Mouse (Mus musculus) neural tube, embryonic 14.5 days (tissue): ENCODE results near the gene Mobp. TPM values are rescaled to one million over a fixed set of nuclear protein-coding genes. Genes with fewer than 3 reads are reported as not detected.

Experiments
- ATAC-seq: fragments of 200-750 bp; cut with Nextera tagmentation; 2 replicates; pipeline ENCODE4 v1.8.0; 2017; ENCODE audit warnings: low read depth, mild to moderate bottlenecking, moderate TSS enrichment, moderate library complexity
- H3K27ac ChIP-seq: fragments of 300-500 bp; sonication (generic); 2 replicates; pipeline ENCODE4 v1.5.1; 2014; ENCODE audit warnings: low read depth, mild to moderate bottlenecking, control low read depth, low read length, moderate library complexity, mixed read lengths
- H3K27me3 ChIP-seq: fragments of 300-500 bp; sonication (generic); 2 replicates; pipeline ENCODE4 v1.6.1; 2014; ENCODE audit warnings: low read length; ENCODE audit not compliant: control insufficient read depth, insufficient read depth
- H3K36me3 ChIP-seq: fragments of 300-500 bp; sonication (generic); 2 replicates; pipeline ENCODE4 v1.6.1; 2014; ENCODE audit warnings: low read length, mixed read lengths; ENCODE audit not compliant: control insufficient read depth, insufficient read depth
- H3K4me1 ChIP-seq: fragments of 300-500 bp; sonication (generic); 2 replicates; pipeline ENCODE4 v1.6.1; 2014; ENCODE audit warnings: low read length; ENCODE audit not compliant: control insufficient read depth, insufficient read depth
- H3K4me2 ChIP-seq: fragments of 300-500 bp; sonication (generic); 2 replicates; pipeline ENCODE4 v1.6.1; 2014; ENCODE audit warnings: mild to moderate bottlenecking, low read depth, low read length, control low read depth
- H3K4me3 ChIP-seq: fragments of 300-500 bp; sonication (generic); 2 replicates; pipeline ENCODE4 v1.5.1; 2014; ENCODE audit warnings: low read depth, low read length, control low read depth, mixed read lengths
- H3K9ac ChIP-seq: fragments of 300-500 bp; sonication (generic); replicated peaks from 2 replicates; pipeline ENCODE4 v1.6.1; 2014; ENCODE audit warnings: low read depth, mild to moderate bottlenecking, control low read depth, low read length, mixed read lengths
- H3K9me3 ChIP-seq: fragments of 300-500 bp; sonication (generic); 2 replicates; pipeline ENCODE4 v1.6.1; 2016; ENCODE audit warnings: low read length; ENCODE audit not compliant: control insufficient read depth
- WGBS: fragments of 180-500 bp; shearing (Covaris S2); extraction: QIAGEN DNeasy Blood & Tissue Kit; methylation state at CpG from one replicate; pipeline ENCODE4 v1.1.7; 2014; 5-methylcytosine and 5-hydroxymethylcytosine counted together
- polyA plus RNA-seq: library from polyadenylated mRNA; unstranded; fragments of >200 nt; fragmentation: Nextera tagmentation; extraction: Ambion mirVana; gene quantifications from 2 replicates; pipeline ENCODE4 v1.2.1, GENCODE M21; 2014

Gene Mobp
- polyA plus RNA-seq, 1 experiment from 2014 or later, result 0.16 TPM

- no peaks in the 10 kb centered on the region for H3K9me3 ChIP-seq
- H3K36me3 ChIP-seq, result no peaks in the 10 kb centered on the region
- no peak overlapping the region for H3K9ac ChIP-seq
- no peaks in the 10 kb centered on the region for H3K4me1 ChIP-seq
- H3K4me3 ChIP-seq, result no peak overlapping the region
- 87% methylated on average over 16 of the region's 16 CpGs for WGBS
- no peaks in the 10 kb centered on the region for H3K27me3 ChIP-seq
- H3K27ac ChIP-seq, result no peak overlapping the region
- ATAC-seq, result no peak
- H3K4me2 ChIP-seq, result no peak overlapping the region
Measured at GRCm38 (mm10) chr9:120163862-120164261, 14.4 kb downstream of the Mobp start.

DNA sequence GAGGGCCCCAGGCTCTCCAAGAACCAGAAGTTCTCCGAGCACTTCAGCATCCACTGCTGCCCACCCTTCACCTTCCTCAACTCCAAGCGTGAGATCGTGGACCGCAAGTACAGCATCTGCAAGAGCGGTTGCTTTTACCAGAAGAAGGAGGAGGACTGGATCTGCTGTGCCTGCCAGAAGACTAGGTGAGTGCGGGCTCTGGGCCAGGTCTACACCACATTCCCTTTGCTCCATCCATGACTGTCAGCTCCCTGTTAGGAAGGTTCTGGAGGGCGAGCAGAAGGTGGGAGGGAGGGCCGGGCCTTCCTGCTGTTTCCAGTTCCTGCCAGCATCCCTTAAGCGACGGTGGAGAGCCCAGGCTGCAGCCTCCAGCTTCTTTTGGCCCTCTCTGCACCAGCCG is 18.3 kb downstream of the Mobp start:
- Histone ChIP-seq H3K4me1 (no peaks in the 10 kb centered on the region), H3K9ac (no peak overlapping the region), H3K4me3 (no peak overlapping the region), H3K27me3 (no peaks in the 10 kb centered on the region), H3K36me3 (no peaks in the 10 kb centered on the region), H3K27ac (no peak overlapping the region), H3K4me2 (no peak overlapping the region), H3K9me3 (no peaks in the 10 kb centered on the region)
- 68% methylated on average over 11 of the region's 11 CpGs for WGBS
- ATAC-seq, result no peak

GRCm38 (mm10) chr9:120171295-120171694 is 21.8 kb downstream of the Mobp start:
- H3K4me1 ChIP-seq, result no peaks in the 10 kb centered on the region
- WGBS, result 48% methylated on average over 5 of the region's 5 CpGs
- H3K4me3 ChIP-seq, result no peak overlapping the region
- no peaks in the 10 kb centered on the region for H3K27me3 ChIP-seq
- no peak overlapping the region for H3K4me2 ChIP-seq
- H3K9ac ChIP-seq, result no peak overlapping the region
- ATAC-seq, result no peak
- H3K9me3 ChIP-seq, result no peaks in the 10 kb centered on the region
- H3K27ac ChIP-seq, result no peak overlapping the region
- no peaks in the 10 kb centered on the region for H3K36me3 ChIP-seq

- no peak overlapping the region for H3K4me3 ChIP-seq
- H3K27me3 ChIP-seq, result no peaks in the 10 kb centered on the region
- no peaks in the 10 kb centered on the region for H3K9me3 ChIP-seq
- H3K9ac ChIP-seq, result no peak overlapping the region
- no peaks in the 10 kb centered on the region for H3K4me1 ChIP-seq
- H3K27ac ChIP-seq, result no peak overlapping the region
- H3K4me2 ChIP-seq, result no peak overlapping the region
- ATAC-seq, result no peak
- 85% methylated on average over 18 of the region's 18 CpGs for WGBS
- H3K36me3 ChIP-seq, result no peaks in the 10 kb centered on the region
Measured at GRCm38 (mm10) chr9:120174436-120175137, 25.1 kb downstream of the Mobp start.

DNA sequence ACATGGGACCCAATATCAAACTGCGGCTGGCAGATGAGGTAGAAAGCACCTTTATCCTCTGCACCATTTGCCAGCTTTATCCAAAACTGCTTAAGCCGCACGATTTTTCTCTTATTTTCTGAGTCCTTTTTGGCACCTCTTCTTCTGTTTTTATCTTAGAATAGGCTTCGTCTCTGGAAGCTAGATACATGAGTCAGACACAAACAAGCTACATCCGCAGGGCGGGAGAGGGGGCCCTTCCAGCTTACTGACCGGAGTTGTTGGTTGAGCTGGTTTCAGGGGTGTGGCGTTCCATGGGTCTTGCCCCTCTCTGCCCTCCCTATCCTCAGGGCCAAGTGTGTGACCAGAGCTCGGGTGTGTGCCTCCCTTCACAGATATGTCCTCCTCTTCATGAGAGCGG is 29.3 kb downstream of the Mobp start:
- Histone ChIP-seq H3K9ac (no peak overlapping the region), H3K4me2 (no peak overlapping the region)
- 92% methylated on average over 10 of the region's 10 CpGs for WGBS

DNA sequence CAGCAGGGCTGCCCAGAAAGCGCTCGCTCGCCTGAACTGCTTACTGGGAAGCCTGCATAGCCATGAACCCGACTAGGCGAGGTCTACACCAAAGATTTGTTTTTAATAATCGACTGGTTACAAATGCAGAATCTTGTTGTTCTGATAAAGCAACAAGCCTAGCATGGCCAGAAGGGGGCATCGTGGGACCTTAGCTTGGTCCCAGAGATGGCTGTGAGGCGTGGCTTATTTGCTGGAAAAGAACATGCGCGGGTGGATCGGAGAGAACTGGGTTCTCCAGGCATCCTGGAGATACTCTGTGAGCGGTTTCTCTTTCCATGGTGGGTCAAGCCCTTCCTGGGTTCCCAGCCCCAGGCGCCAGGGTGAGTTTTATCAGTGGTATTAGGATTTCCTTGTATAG is 35.0 kb downstream of the Mobp start:
- H3K9ac ChIP-seq, result no peak overlapping the region
- 41% methylated on average over 13 of the region's 13 CpGs for WGBS
- no peak for ATAC-seq

More for the DNA sequence above, 29.3 kb downstream of the Mobp start:
- Histone ChIP-seq H3K36me3 (no peaks in the 10 kb centered on the region), H3K9me3 (no peaks in the 10 kb centered on the region), H3K4me1 (no peaks in the 10 kb centered on the region), H3K27ac (no peak overlapping the region), H3K4me3 (no peak overlapping the region), H3K27me3 (no peaks in the 10 kb centered on the region)
- no peak for ATAC-seq

DNA sequence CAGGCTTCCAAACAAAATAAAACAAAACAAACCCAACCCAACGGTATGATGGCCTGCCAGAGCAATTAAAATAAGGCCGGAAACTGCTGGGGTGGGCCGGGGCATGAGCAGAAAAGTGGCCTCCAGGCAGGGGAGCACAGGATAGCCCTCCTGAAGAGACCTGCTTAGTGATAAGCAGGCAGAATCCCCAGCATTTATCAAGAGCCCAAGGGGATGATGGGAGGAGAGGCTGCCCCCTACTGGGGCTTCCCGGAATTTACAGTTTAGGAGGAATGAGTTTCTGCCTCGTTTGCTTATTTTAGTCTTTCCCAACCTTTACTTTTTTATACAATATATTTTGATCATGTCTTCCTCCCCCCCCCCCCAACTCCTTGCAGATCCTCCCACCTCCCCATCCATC is 37.3 kb downstream of the Mobp start:
- Histone ChIP-seq H3K27me3 (no peaks in the 10 kb centered on the region), H3K4me2 (no peak overlapping the region), H3K9ac (no peak overlapping the region), H3K36me3 (no peaks in the 10 kb centered on the region), H3K4me3 (no peak overlapping the region), H3K27ac (no peak overlapping the region), H3K9me3 (no peaks in the 10 kb centered on the region), H3K4me1 (no peaks in the 10 kb centered on the region)
- 80% methylated on average over 5 of the region's 5 CpGs for WGBS
- ATAC-seq, result no peak

More for the DNA sequence above, 35.0 kb downstream of the Mobp start:
- no peaks in the 10 kb centered on the region for H3K4me1 ChIP-seq
- no peak overlapping the region for H3K27ac ChIP-seq
- no peaks in the 10 kb centered on the region for H3K36me3 ChIP-seq
- no peak overlapping the region for H3K4me2 ChIP-seq
- no peak overlapping the region for H3K4me3 ChIP-seq
- H3K9me3 ChIP-seq, result no peaks in the 10 kb centered on the region
- no peaks in the 10 kb centered on the region for H3K27me3 ChIP-seq

DNA sequence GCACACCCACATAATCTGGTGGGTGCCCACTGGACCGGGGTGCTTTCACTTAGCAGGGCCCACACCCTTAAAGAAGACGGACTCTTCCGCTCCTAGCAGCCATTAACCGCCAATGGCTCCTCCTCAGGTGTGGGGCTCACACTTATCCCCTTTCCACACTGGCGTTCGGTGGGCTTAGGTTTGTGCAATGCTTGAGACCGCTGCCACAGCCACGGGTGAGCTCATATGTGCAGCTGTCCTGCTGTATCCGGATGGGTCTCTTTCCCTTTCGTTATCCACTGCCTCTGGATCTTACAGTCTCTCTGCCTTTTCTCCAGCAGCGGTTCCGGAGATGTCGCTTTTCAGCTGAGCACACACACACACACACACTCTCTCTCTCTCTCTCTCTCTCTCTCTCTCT is 41.4 kb downstream of the Mobp start:
- Histone ChIP-seq H3K27me3 (no peaks in the 10 kb centered on the region), H3K4me1 (no peaks in the 10 kb centered on the region), H3K9ac (peak overlapping the region; percentile 52), H3K4me2 (peak overlapping the region; percentile 49), H3K27ac (peak overlapping the region; percentile 69), H3K4me3 (peak overlapping the region; percentile 24), H3K9me3 (no peaks in the 10 kb centered on the region), H3K36me3 (no peaks in the 10 kb centered on the region)
- peak; percentile 79 for ATAC-seq
- 33% methylated on average over 13 of the region's 13 CpGs for WGBS

DNA sequence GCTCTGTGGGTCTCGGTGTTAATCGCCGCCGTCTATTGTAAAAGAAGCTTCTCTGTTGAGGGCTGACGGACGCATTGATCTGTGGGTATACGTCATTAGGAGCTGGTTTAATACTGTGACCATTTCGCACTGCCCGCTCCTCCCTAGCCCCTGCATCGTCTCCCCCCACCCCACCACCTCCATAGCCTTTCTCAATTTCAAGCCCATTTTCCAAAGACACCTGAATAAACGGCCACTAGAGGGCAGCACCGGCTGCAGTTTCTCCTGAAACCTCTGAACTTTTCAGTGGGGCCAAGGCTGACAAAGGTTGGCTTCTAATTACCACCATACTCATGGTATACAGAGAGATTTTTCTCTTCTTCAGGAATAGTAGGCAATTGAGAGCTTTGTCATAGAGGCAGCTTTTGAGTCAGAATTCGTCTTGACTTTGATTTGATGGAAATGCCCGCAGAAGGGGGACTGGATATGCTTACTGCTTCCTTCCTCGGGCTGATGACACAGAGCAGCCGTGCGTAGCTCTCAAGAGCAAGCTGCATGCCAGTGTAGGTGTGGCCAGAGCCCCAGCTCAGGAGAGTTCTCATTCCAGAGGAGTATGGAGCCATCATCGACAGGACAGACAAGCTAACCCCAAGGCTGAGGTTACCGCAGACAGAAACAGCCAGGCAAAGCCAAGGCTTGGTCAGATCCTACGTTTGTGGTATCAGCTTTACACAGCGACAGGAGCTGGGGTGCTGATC is 42.0 kb downstream of the Mobp start:
- Histone ChIP-seq H3K9me3 (no peaks in the 10 kb centered on the region), H3K36me3 (no peaks in the 10 kb centered on the region), H3K27me3 (no peaks in the 10 kb centered on the region), H3K27ac (peak overlapping the region; percentile 69), H3K9ac (peak overlapping the region; percentile 52), H3K4me1 (no peaks in the 10 kb centered on the region), H3K4me3 (peak overlapping the region; percentile 24), H3K4me2 (peak overlapping the region; percentile 49)
- ATAC-seq, result peak; percentile 95
- 26% methylated on average over 21 of the region's 21 CpGs for WGBS
